Mouse (Mus musculus): ENCODE data around the gene Sh3bp5.

DNA sequence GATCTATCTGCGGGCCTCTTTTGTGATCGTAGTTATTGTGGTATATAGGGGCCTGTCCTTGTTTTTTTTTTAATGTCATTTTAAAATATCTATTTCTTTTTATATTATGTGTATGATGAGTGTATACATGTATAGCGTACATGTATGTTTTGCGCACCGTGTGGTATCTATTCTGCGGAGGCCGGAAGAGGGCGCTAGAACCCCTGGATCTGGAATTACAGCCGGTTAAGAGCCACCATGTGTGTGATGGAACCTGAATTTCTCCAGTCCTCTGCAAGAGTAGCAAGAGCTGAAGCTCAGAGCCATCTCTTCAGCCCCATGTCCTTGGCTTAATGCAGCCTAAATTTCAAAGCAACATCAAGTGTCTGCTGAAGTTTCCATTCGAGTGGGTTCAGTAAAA, 111.0 kb downstream of the Sh3bp5 start:
- TF ChIP-seq CTCF (IDR thresholded peaks at IDR 0.05; ENCODE audit: borderline replicate concordance, insufficient read depth, low read depth, low read length) (no peak), POLR2A (IDR thresholded peaks at IDR 0.05; ENCODE audit: borderline replicate concordance, insufficient read depth, low read length) (no peak)

Data from cerebellum, adult 2 months (tissue).